Mouse (Mus musculus): ENCODE data around the gene Il21r.

- no peak for TF ChIP-seq CTCF (IDR thresholded peaks at IDR 0.05; ENCODE audit: low read depth)
- no peak for TF ChIP-seq EP300 (IDR thresholded peaks at IDR 0.05; ENCODE audit: low read depth)
These were observed 14.5 kb upstream of the Il21r start for GRCm38 (mm10) chr7:125588721-125589120.
